Mouse (Mus musculus) kidney, embryonic 15.5 days (tissue): ENCODE results near the gene Atpif1. TPM values are rescaled to one million over a fixed set of nuclear protein-coding genes. Genes with fewer than 3 reads are reported as not detected.
"Not testable (repeated sequence)": the region's sequence is repeated elsewhere in the genome, so short reads cannot be mapped to it uniquely, and the experiment has no call there.

Experiments
- ATAC-seq: fragments of 200-750 bp; cut with Nextera tagmentation; replicated peaks from 2 replicates; pipeline ENCODE4 v1.8.0; 2017; ENCODE audit warnings: moderate TSS enrichment; ENCODE audit not compliant: low FRiP score
- H3K27ac ChIP-seq: fragments of 300-500 bp; sonication (generic); 2 replicates; pipeline ENCODE4 v1.5.1; 2015; ENCODE audit warnings: mild to moderate bottlenecking, inconsistent platforms
- H3K27me3 ChIP-seq: fragments of 300-500 bp; sonication (generic); 2 replicates; pipeline ENCODE4 v1.6.1; 2015; ENCODE audit warnings: inconsistent platforms
- H3K36me3 ChIP-seq: fragments of 300-500 bp; sonication (generic); 2 replicates; pipeline ENCODE4 v1.6.1; 2015; ENCODE audit warnings: inconsistent platforms
- H3K4me1 ChIP-seq: fragments of 300-500 bp; sonication (generic); 2 replicates; pipeline ENCODE4 v1.6.1; 2015; ENCODE audit warnings: inconsistent platforms
- H3K4me2 ChIP-seq: fragments of 300-500 bp; sonication (generic); 2 replicates; pipeline ENCODE4 v1.6.1; 2015; ENCODE audit warnings: moderate library complexity, mild to moderate bottlenecking, inconsistent platforms
- H3K4me3 ChIP-seq: fragments of 300-500 bp; sonication (generic); replicated peaks from 2 replicates; pipeline ENCODE4 v1.5.1; 2015; ENCODE audit warnings: mild to moderate bottlenecking, inconsistent platforms
- H3K9ac ChIP-seq: fragments of 300-500 bp; sonication (generic); 2 replicates; pipeline ENCODE4 v1.6.1; 2015; ENCODE audit warnings: mild to moderate bottlenecking, inconsistent platforms
- H3K9me3 ChIP-seq: fragments of 300-500 bp; sonication (generic); replicated peaks from 2 replicates; pipeline ENCODE4 v1.6.1; 2016; ENCODE audit warnings: inconsistent platforms
- WGBS: fragments of 180-500 bp; shearing (Covaris S2); methylation state at CpG from one replicate; pipeline ENCODE4 v1.1.7; 2015; ENCODE audit warnings: mixed read lengths; 5-methylcytosine and 5-hydroxymethylcytosine counted together
- polyA plus RNA-seq: library from polyadenylated mRNA; unstranded; fragments of >200 nt; fragmentation: Nextera tagmentation; extraction: Ambion mirVana; gene quantifications from 2 replicates; pipeline ENCODE4 v1.2.1, GENCODE M21; 2015

The Atpif1 gene
- polyA plus RNA-seq, result 1,106 and 1,152 TPM in 2 replicates

DNA sequence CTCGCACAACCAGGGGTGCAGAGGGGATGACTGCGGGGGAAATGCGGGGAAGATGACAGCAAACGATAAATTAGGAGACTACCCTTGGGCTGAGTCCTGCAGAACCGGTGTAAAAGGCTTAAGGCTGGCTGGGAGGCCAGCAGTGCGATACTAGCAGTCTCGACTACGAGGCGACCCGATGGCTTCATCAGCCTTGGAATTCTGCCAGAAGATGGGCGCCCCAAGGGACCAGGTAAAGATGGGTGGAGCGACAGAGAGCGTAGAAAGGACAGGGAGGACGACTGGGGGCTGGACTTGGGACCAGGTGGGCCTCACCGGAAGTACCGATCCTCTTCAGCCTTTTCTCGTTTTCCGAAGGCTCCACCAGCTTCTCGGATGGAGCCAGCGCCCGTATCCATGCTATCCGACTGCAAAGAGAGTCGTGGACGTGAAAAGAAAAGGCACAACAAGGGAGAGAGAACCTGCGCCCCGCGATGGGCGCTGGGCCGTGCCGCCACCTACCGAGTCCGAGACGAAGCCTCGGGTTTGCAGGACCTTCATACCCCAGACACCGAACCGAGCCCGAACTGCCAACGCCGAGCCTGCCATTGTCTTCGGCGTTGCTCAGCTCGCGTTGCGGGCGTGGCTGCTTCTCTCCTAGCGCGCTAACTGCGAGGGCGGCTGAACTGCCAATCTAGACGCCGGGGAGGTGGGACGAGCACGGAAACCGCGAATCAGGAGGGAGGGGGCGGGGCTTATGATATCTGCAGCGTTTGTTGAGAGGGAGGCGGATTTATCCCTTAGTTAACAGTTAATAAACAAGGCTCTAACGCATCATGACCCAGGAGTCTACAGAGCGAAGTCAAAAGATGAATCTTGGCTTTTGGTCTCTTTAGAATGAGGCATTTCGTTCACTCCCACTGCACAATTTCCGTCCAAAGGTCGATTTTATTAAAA is at the start of gene Atpif1:
Atpif1 (minus strand) TSS at position 679 of the 936 bp plus-strand sequence.
- Histone ChIP-seq H3K9me3 (no peaks in the 10 kb centered on the region), H3K4me3 (peak within 1 kb of the TSS; percentile 68), H3K4me2 (peak within 1 kb of the TSS; percentile 85), H3K4me1 (peaks cover 45% of the 10 kb centered on the region), H3K27ac (peak within 1 kb of the TSS; percentile 96), H3K36me3 (peaks cover 43% of the 10 kb centered on the region), H3K27me3 (no peaks in the 10 kb centered on the region), H3K9ac (peak within 1 kb of the TSS; percentile 86)
- under 1% methylated on average over 63 of the region's 63 CpGs for WGBS
- peak; percentile 86 for ATAC-seq

- H3K4me2 ChIP-seq, result no peak overlapping the region
- no peaks in the 10 kb centered on the region for H3K9me3 ChIP-seq
- no peak for ATAC-seq
- H3K9ac ChIP-seq, result no peak overlapping the region
- no peaks in the 10 kb centered on the region for H3K36me3 ChIP-seq
- WGBS, result 91% methylated on average over 1 of the region's 1 CpGs
- no peaks in the 10 kb centered on the region for H3K27me3 ChIP-seq
- H3K4me3 ChIP-seq, result no peak overlapping the region
- H3K27ac ChIP-seq, result no peak overlapping the region
- H3K4me1 ChIP-seq, result no peaks in the 10 kb centered on the region
These were observed 41.4 kb upstream of the Atpif1 start for GRCm38 (mm10) chr4:132574809-132575347.

DNA sequence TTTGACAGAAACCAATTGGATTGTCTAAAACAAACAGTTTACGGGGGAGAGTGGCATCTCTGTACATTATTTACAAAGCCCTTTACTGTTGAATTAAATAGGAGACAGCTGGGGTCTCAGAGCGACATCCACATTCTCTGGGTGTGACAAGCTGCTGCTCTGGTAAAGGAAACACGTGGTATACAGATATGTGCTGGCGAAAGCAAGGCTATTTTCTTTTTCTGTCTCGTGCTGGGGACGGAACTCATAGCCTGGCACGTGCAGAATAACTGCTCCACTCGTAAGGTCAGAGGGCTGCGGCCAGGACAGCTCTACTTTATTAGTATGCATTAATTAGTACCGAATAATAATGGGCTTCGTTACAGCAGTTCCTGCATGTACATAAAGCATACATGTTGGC is 39.9 kb upstream of the Atpif1 start:
- H3K27ac ChIP-seq, result no peak overlapping the region
- no peak for ATAC-seq
- 60% methylated on average over 11 of the region's 11 CpGs for WGBS
- H3K9me3 ChIP-seq, result no peaks in the 10 kb centered on the region
- no peaks in the 10 kb centered on the region for H3K4me1 ChIP-seq
- no peaks in the 10 kb centered on the region for H3K27me3 ChIP-seq
- H3K9ac ChIP-seq, result no peak overlapping the region
- no peaks in the 10 kb centered on the region for H3K36me3 ChIP-seq
- H3K4me3 ChIP-seq, result no peak overlapping the region
- no peak overlapping the region for H3K4me2 ChIP-seq

GRCm38 (mm10) chr4:132571190-132571589 is 37.7 kb upstream of the Atpif1 start:
- Histone ChIP-seq H3K9ac (no peak overlapping the region), H3K36me3 (no peaks in the 10 kb centered on the region), H3K27ac (no peak overlapping the region), H3K27me3 (no peaks in the 10 kb centered on the region), H3K4me2 (no peak overlapping the region), H3K9me3 (no peaks in the 10 kb centered on the region), H3K4me3 (no peak overlapping the region), H3K4me1 (no peaks in the 10 kb centered on the region)
- ATAC-seq, result no peak
- 74% methylated on average over 9 of the region's 9 CpGs for WGBS

DNA sequence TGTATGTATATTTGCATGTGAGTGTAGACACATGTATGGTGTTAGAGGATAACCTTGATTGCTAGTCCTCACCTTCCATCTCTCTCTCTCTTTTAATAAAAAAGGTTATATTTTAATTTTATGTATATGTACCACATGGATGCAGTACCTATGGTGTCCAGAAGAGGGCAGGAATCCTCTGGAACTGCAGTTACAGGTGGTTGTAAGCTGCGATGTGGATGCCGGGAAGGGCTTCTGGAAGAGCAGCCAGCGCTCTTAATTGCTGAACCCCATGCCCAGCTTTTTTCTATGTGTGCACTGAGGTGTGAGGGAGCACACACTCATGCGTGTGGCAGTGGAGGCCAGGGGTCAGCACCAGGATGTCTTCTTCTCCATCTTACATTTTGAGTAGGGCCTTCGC is 35.7 kb upstream of the Atpif1 start:
- H3K4me2 ChIP-seq, result no peak overlapping the region
- 90% methylated on average over 5 of the region's 5 CpGs for WGBS

DNA sequence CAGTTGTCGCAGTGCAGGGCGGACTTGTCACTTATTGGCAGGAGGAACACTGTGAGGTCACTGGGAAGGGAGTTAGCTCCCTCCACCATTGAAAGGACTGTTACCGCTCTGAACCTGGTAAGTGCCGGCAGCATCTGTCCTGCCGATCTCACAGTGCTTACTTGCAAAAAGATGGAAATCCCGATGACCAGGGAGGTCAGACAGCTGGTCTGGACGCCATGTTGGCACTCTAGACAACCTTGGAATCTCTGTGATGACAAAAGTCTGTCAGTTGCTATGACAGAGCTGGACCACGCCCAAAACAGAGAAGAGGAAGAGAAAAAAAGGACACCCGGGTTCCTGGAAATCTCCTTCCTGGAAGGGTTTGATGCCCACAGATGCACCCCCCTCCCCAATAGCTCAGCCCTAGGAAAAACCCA is 33.9 kb upstream of the Atpif1 start:
- no peak for ATAC-seq
- Histone ChIP-seq H3K36me3 (no peaks in the 10 kb centered on the region), H3K4me2 (no peak overlapping the region), H3K27ac (no peak overlapping the region), H3K4me3 (no peak overlapping the region), H3K9me3 (no peaks in the 10 kb centered on the region), H3K9ac (no peak overlapping the region), H3K4me1 (peaks cover 4% of the 10 kb centered on the region; the same call in 1 of the 2 replicates), H3K27me3 (no peaks in the 10 kb centered on the region)
- WGBS, result 72% methylated on average over 9 of the region's 9 CpGs

More for the DNA sequence above, 35.7 kb upstream of the Atpif1 start:
- Histone ChIP-seq H3K4me3 (no peak overlapping the region), H3K9me3 (no peaks in the 10 kb centered on the region), H3K27me3 (no peaks in the 10 kb centered on the region), H3K4me1 (no peaks in the 10 kb centered on the region), H3K36me3 (no peaks in the 10 kb centered on the region), H3K27ac (no peak overlapping the region), H3K9ac (no peak overlapping the region)
- no peak for ATAC-seq

GRCm38 (mm10) chr4:132565089-132565747 is 31.8 kb upstream of the Atpif1 start:
- Histone ChIP-seq H3K4me2 (no peak overlapping the region), H3K9ac (no peak overlapping the region), H3K4me3 (no peak overlapping the region), H3K9me3 (no peaks in the 10 kb centered on the region), H3K27ac (no peak overlapping the region), H3K36me3 (no peaks in the 10 kb centered on the region), H3K4me1 (peaks cover 4% of the 10 kb centered on the region; the same call in 1 of the 2 replicates), H3K27me3 (no peaks in the 10 kb centered on the region)
- WGBS, result 74% methylated on average over 12 of the region's 12 CpGs
- ATAC-seq, result no peak

DNA sequence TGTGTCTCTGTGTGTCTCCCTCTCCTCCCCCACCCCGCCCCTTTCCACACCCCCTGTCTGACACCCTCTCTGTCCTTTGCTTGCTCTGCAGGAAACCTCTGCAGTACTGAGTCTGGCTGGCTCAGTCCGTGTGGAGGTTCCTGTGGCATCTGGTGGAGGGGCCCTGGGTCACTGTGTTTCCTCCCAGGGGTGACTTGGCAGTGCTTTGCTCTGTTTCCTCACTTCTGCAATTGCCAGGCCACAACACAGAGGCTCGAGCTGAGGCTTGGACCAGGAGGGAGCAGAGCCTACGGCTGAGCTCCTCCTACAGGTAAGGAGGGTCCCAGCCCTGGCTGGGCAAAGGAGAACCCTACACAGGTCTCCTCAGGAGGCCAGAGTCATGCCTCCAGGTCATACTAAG is 30.5 kb upstream of the Atpif1 start, which contains the start of gene Ptafr:
Ptafr (plus strand) TSS at position 103 of the 400 bp plus-strand sequence.
- no peak for ATAC-seq
- no peaks in the 10 kb centered on the region for H3K9me3 ChIP-seq
- H3K27me3 ChIP-seq, result no peaks in the 10 kb centered on the region
- 32% methylated on average over 4 of the region's 4 CpGs for WGBS
- no peak within 1 kb of the TSS for H3K9ac ChIP-seq
- H3K4me3 ChIP-seq, result no peak within 1 kb of the TSS
- no peak within 1 kb of the TSS for H3K4me2 ChIP-seq
- no peak within 1 kb of the TSS for H3K27ac ChIP-seq
- no peaks in the 10 kb centered on the region for H3K36me3 ChIP-seq
- H3K4me1 ChIP-seq, result peaks cover 4% of the 10 kb centered on the region; the same call in 1 of the 2 replicates

DNA sequence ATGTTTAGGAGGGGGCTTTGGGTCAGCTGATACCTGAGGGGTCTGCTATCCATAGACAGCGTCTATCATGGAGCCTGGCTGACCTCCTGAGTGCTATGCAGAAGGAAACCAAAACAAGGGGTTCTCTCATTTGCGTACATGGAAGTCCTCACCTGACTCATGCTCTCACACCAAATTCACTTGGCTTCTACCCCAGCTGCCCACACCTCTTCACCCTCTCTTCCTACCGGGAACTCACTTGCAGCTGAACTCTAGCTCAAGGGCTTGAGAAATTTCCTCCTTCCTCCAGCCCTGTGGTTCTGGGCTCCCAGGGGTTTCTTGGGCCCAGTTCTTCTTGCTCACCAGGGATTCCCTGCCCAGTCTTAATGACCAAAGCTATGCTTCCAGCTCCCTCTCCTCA is 29.8 kb upstream of the Atpif1 start:
- ATAC-seq, result no peak
- Histone ChIP-seq H3K27ac (no peak overlapping the region), H3K4me3 (no peak overlapping the region), H3K36me3 (no peaks in the 10 kb centered on the region), H3K9me3 (no peaks in the 10 kb centered on the region), H3K4me1 (peaks cover 4% of the 10 kb centered on the region; the same call in 1 of the 2 replicates), H3K27me3 (no peaks in the 10 kb centered on the region), H3K4me2 (no peak overlapping the region), H3K9ac (no peak overlapping the region)
- WGBS, result 78% methylated on average over 3 of the region's 3 CpGs

DNA sequence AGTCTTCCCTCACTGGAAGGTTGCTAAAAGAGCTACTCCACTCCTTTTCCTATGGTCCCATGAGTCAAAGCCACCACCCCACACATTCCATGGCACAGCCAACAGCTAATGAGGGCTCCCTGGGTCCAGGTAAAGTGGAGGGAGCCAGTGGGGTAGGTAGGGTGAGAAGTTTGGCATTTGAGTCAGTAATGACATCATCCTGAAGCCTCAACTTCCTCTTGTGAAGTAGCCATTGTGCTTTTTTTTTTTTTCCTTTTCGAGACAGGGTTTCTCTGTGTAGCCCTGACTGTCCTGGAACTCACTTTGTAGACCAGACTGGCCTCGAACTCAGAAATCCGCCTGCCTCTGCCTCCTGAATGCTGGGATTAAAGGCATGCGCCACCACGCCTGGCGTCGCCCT is 22.1 kb upstream of the Atpif1 start:
- peaks cover 36% of the 10 kb centered on the region for H3K36me3 ChIP-seq
- not testable (repeated sequence) for H3K4me3 ChIP-seq, H3K27me3 ChIP-seq, ATAC-seq, H3K27ac ChIP-seq, H3K9ac ChIP-seq, H3K4me2 ChIP-seq, H3K4me1 ChIP-seq, H3K9me3 ChIP-seq
- WGBS, result 89% methylated on average over 7 of the region's 7 CpGs

DNA sequence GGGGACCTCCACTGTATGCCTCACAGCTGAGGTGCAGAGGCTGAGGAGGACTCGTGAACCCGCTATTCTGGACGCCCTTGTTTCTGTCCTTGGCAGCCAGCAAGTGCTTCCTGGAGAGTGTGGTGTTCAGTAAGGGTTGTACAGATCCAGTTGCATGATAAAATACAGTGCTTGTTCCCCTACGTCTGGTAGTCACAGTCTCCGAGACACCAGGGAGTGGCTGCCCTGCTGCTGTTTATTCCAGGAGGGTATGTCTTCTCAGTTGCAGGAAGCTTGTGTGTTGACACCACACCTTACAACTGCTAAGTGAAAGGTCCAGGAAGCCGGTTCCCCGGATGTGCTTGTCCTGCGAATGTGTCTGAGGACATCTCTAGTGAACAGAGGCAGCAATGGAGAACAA is 21.2 kb upstream of the Atpif1 start:
- Histone ChIP-seq H3K4me3 (no peak overlapping the region), H3K27ac (no peak overlapping the region), H3K27me3 (no peaks in the 10 kb centered on the region), H3K9ac (no peak overlapping the region), H3K9me3 (no peaks in the 10 kb centered on the region), H3K36me3 (peaks cover 43% of the 10 kb centered on the region), H3K4me1 (no peaks in the 10 kb centered on the region), H3K4me2 (no peak overlapping the region)
- ATAC-seq, result no peak
- 81% methylated on average over 8 of the region's 8 CpGs for WGBS

DNA sequence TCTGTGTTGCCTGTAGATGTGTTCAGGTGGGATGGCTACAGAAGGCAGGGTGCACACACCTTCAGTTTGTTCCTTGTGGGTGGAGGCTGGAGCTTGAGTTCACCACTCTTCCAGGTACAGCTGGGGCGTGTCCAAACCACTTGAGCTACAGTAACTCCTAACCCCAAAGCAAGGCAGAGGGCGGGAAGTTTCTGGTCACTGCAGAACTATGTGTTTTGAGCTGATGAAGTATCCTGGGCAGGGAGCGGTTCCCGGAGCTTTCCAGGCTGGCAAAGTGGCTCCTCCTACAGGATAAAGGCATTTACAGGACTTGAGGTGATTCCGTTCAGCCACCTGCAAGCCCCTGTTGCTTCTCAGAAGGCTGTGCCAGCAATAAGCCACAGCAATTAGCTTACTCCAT is 20.8 kb upstream of the Atpif1 start:
- Histone ChIP-seq H3K27me3 (no peaks in the 10 kb centered on the region), H3K9me3 (no peaks in the 10 kb centered on the region), H3K4me2 (no peak overlapping the region), H3K4me1 (no peaks in the 10 kb centered on the region), H3K36me3 (peaks cover 47% of the 10 kb centered on the region), H3K27ac (no peak overlapping the region), H3K4me3 (no peak overlapping the region), H3K9ac (no peak overlapping the region)
- no peak for ATAC-seq
- 67% methylated on average over 5 of the region's 5 CpGs for WGBS
